Mouse (Mus musculus) kidney, postnatal 0 days (tissue): ENCODE measurements around the gene Panx2. TPM values are rescaled to one million over a fixed set of nuclear protein-coding genes. Genes with fewer than 3 reads are reported as not detected.

Experiments
- ATAC-seq: fragments of 200-750 bp; cut with Nextera tagmentation; replicated peaks from 2 replicates; pipeline ENCODE4 v1.8.0; 2017; ENCODE audit warnings: low read depth, moderate number of reproducible peaks, moderate TSS enrichment, moderate library complexity; ENCODE audit not compliant: low FRiP score
- DNase-seq: peaks from one replicate; pipeline ENCODE4 v3.0.0-alpha.2; 2016; ENCODE audit warnings: low spot score
- H3K27ac ChIP-seq: fragments of 300-500 bp; sonication (generic); 2 replicates; pipeline ENCODE4 v1.5.1; 2014; ENCODE audit warnings: mild to moderate bottlenecking
- H3K27me3 ChIP-seq: fragments of 300-500 bp; sonication (generic); 2 replicates; pipeline ENCODE4 v1.6.1; 2014; ENCODE audit warnings: low read length, mixed read lengths; ENCODE audit not compliant: insufficient read depth
- H3K36me3 ChIP-seq: fragments of 300-500 bp; sonication (generic); 2 replicates; pipeline ENCODE4 v1.6.1; 2014; ENCODE audit warnings: low read length, mixed read lengths; ENCODE audit not compliant: insufficient read depth
- H3K4me1 ChIP-seq: fragments of 300-500 bp; sonication (generic); replicated peaks from 2 replicates; pipeline ENCODE4 v1.6.1; 2014; ENCODE audit warnings: antibody characterized with exemption, low read length, mixed read lengths; ENCODE audit not compliant: insufficient read depth
- H3K4me2 ChIP-seq: fragments of 300-500 bp; sonication (generic); 2 replicates; pipeline ENCODE4 v1.6.1; 2014; ENCODE audit warnings: mild to moderate bottlenecking, low read length, moderate library complexity, mixed read lengths
- H3K4me3 ChIP-seq: fragments of 300-500 bp; sonication (generic); replicated peaks from 2 replicates; pipeline ENCODE4 v1.5.1; 2014; ENCODE audit warnings: low read depth, low read length
- H3K9ac ChIP-seq: fragments of 300-500 bp; sonication (generic); 2 replicates; pipeline ENCODE4 v1.6.1; 2014; ENCODE audit warnings: low read depth, low read length
- H3K9me3 ChIP-seq: fragments of 300-500 bp; sonication (generic); replicated peaks from 2 replicates; pipeline ENCODE4 v1.6.1; 2016; ENCODE audit warnings: low read length, inconsistent platforms, mixed read lengths
- CTCF ChIP-seq: IDR thresholded peaks from 2 replicates; pipeline ENCODE4 v1.5.1; 2016; ENCODE audit warnings: antibody characterized with exemption, low read depth, mild to moderate bottlenecking, moderate library complexity
- WGBS: fragments of 180-500 bp; shearing (Covaris S2); extraction: QIAGEN DNeasy Blood & Tissue Kit; methylation state at CpG from one replicate; pipeline ENCODE4 v1.1.7; 2014; 5-methylcytosine and 5-hydroxymethylcytosine counted together
- polyA plus RNA-seq: library from polyadenylated mRNA; unstranded; fragments of >200 nt; fragmentation: Nextera tagmentation; extraction: Ambion mirVana; gene quantifications from 2 replicates; pipeline ENCODE4 v1.2.1, GENCODE M21; 2015

Panx2 gene
- polyA plus RNA-seq, 1 experiment from 2014 or later = 0.04 TPM

GRCm38 (mm10) chr15:89106976-89107375 lies 47.4 kb downstream of the Panx2 start:
- peaks cover 78% of the 10 kb centered on the region for H3K36me3 ChIP-seq
- no peak overlapping the region for H3K27ac ChIP-seq
- H3K4me2 ChIP-seq = no peak overlapping the region
- TF ChIP-seq CTCF = no peak
- 87% methylated on average over 1 of the region's 1 CpGs for WGBS
- ATAC-seq = no peak
- no peaks in the 10 kb centered on the region for H3K4me1 ChIP-seq
- no peak for DNase-seq
- H3K27me3 ChIP-seq = no peaks in the 10 kb centered on the region
- no peak overlapping the region for H3K9ac ChIP-seq
- no peaks in the 10 kb centered on the region for H3K9me3 ChIP-seq
- H3K4me3 ChIP-seq = no peak overlapping the region

- Histone ChIP-seq H3K4me1 (no peaks in the 10 kb centered on the region), H3K9me3 (no peaks in the 10 kb centered on the region), H3K9ac (no peak overlapping the region), H3K36me3 (peaks cover 67% of the 10 kb centered on the region), H3K4me3 (no peak overlapping the region), H3K4me2 (no peak overlapping the region), H3K27me3 (no peaks in the 10 kb centered on the region), H3K27ac (no peak overlapping the region)
- DNase-seq = no peak
- no peak for TF ChIP-seq CTCF
- ATAC-seq = no peak
- 86% methylated on average over 9 of the region's 9 CpGs for WGBS
These were observed 50.6 kb downstream of the Panx2 start for GRCm38 (mm10) chr15:89110147-89110546.

GRCm38 (mm10) chr15:89118007-89118406 lies 58.5 kb downstream of the Panx2 start:
- DNase-seq = no peak
- H3K36me3 ChIP-seq = peaks cover 20% of the 10 kb centered on the region
- peaks cover 14% of the 10 kb centered on the region for H3K4me1 ChIP-seq
- no peaks in the 10 kb centered on the region for H3K27me3 ChIP-seq
- no peak overlapping the region for H3K9ac ChIP-seq
- ATAC-seq = no peak
- no peaks in the 10 kb centered on the region for H3K9me3 ChIP-seq
- H3K27ac ChIP-seq = no peak overlapping the region
- H3K4me2 ChIP-seq = no peak overlapping the region
- peak; percentile 60 for TF ChIP-seq CTCF
- H3K4me3 ChIP-seq = no peak overlapping the region

GRCm38 (mm10) chr15:89122649-89123366 lies 63.3 kb downstream of the Panx2 start, which contains the start of gene Tubgcp6:
Gene Tubgcp6 (minus strand): TSS chr15:89123112.
- Histone ChIP-seq H3K9me3 (no peaks in the 10 kb centered on the region), H3K9ac (peak within 1 kb of the TSS; percentile 79), H3K4me2 (peak within 1 kb of the TSS; percentile 71), H3K4me1 (peaks cover 24% of the 10 kb centered on the region), H3K27me3 (no peaks in the 10 kb centered on the region), H3K4me3 (peak within 1 kb of the TSS; percentile 79), H3K36me3 (peaks cover 3% of the 10 kb centered on the region; the same call in 1 of the 2 replicates), H3K27ac (peak within 1 kb of the TSS; percentile 78)
- no peak for TF ChIP-seq CTCF
- 0% methylated on average over 47 of the region's 47 CpGs for WGBS
- ATAC-seq (peak; percentile 86), DNase-seq (peak; percentile 93)

Other genes with a start within 250 kb of the Panx2 start
- gene Alg12, start 240.4 kb upstream of the Panx2 start, polyA plus RNA-seq = 9.8 and 11.2 TPM in 2 replicates
- 79.0 and 89.8 TPM in 2 replicates for gene Creld2, start 240.1 kb upstream of the Panx2 start, polyA plus RNA-seq
- 83.4 and 88.6 TPM in 2 replicates for gene Pim3, start 197.5 kb upstream of the Panx2 start, polyA plus RNA-seq
- not detected in 2 replicates for gene Ttll8, start 105.3 kb upstream of the Panx2 start, polyA plus RNA-seq
- 0.07 TPM in 1 of 2 replicates, not detected in the other for gene Mlc1, start 80.7 kb upstream of the Panx2 start, polyA plus RNA-seq
- gene Mov10l1, start 76.8 kb upstream of the Panx2 start, polyA plus RNA-seq = not detected in 2 replicates
- 48.9 and 50.3 TPM in 2 replicates for gene Trabd, start 15.4 kb downstream of the Panx2 start, polyA plus RNA-seq
- 18.3 and 21.3 TPM in 2 replicates for gene Selenoo, start 29.4 kb downstream of the Panx2 start, polyA plus RNA-seq
- gene Tubgcp6, start 63.4 kb downstream of the Panx2 start, polyA plus RNA-seq = 6.6 and 7.4 TPM in 2 replicates
- 12.8 and 13.2 TPM in 2 replicates for gene Hdac10, start 69.0 kb downstream of the Panx2 start, polyA plus RNA-seq
- 12.3 and 13.5 TPM in 2 replicates for gene Mapk12, start 81.0 kb downstream of the Panx2 start, polyA plus RNA-seq
- gene Mapk11, start 89.9 kb downstream of the Panx2 start, polyA plus RNA-seq = 7.5 and 9.3 TPM in 2 replicates
- gene Plxnb2, start 121.1 kb downstream of the Panx2 start, polyA plus RNA-seq = 126 and 130 TPM in 2 replicates
- 10.4 and 11.7 TPM in 2 replicates for gene Dennd6b, start 136.8 kb downstream of the Panx2 start, polyA plus RNA-seq
- 25.9 and 26.8 TPM in 2 replicates for gene Ppp6r2, start 151.8 kb downstream of the Panx2 start, polyA plus RNA-seq